21 mouse cellular contexts compared by ENCODE assay signal in genomic region chr14:102934878-102935277, GRCm38 (mm10). TPM values are rescaled to one million over a fixed set of nuclear protein-coding genes. Genes with fewer than 3 reads are reported as not detected.
DNase-seq lines count a peak whose midpoint lies in the region; ATAC-seq lines count a peak whose summit lies in the region.
"Had no signal": no experiment of that assay in that cellular context is flagged by ENCODE, and none has a peak within 500 bp of the region (broad histone marks: within the 10 kb centered on the region; RNA-seq: fewer than 3 reads in every experiment).

No protein-coding gene starts in this region.

- intact Hi-C loops in left cerebral cortex, postnatal 10 days (cut with DNase I), result no loop called here

- ATAC-seq in frontal cortex, adult (ENCODE audit: low TSS enrichment), result peak; percentile 99
- ATAC-seq: forebrain, embryonic 16.5 days; midbrain, embryonic 13.5 days; Patski had no signal

- no peak for DNase-seq in frontal cortex, postnatal 10 days (ENCODE audit: low spot score in 2 of 2)
- peak; percentile 7 to 22 for DNase-seq in left cerebral cortex, adult 18-20 months (ENCODE audit: low spot score in 2 of 2)
- DNase-seq in left cerebral cortex, postnatal 10 days (ENCODE audit: extremely low spot score in 1 of 2, low spot score in 2 of 2), result no peak
- peak; percentile 11 for DNase-seq in right cerebral cortex, postnatal 25 days
- DNase-seq in right cerebral cortex, postnatal 4 days, result no peak
- DNase-seq in yolk sac, embryonic 10.5 days (ENCODE audit: low spot score), result no peak
- DNase-seq: adrenal gland, postnatal 25 days; cerebellum, adult 18-20 months; cerebellum, postnatal 10 days; gastrocnemius, postnatal 10 days; heart, postnatal 10 days; kidney, adult 18-20 months; kidney, postnatal 25 days; liver; lung, adult 2 months; lung, postnatal 10 days; thymus, postnatal 14 days had no signal

RNA-seq across cellular contexts. Expression of gene Kctd12, which starts 47.6 kb away (rescaled TPM):
- 10 to 100 TPM; 48.1 to 51.1 TPM for total RNA-seq in left cerebral cortex, adult 18-20 months (2021)
- 10 to 100 TPM; 59.3 to 62.0 TPM for total RNA-seq in left cerebral cortex, postnatal 10 days (2021)

Comparison
In these comparisons a context has a peak if more than half of its experiments do, and no peak if none do; other contexts are left out.
1. DNase-seq: peak in left cerebral cortex, adult 18-20 months (2 of 2) and right cerebral cortex, postnatal 25 days (single experiment); none in frontal cortex, postnatal 10 days (0 of 2), left cerebral cortex, postnatal 10 days (0 of 2), right cerebral cortex, postnatal 4 days (single experiment) and yolk sac, embryonic 10.5 days (single experiment).